Mouse (Mus musculus) cerebellum, postnatal 14 days (tissue): ENCODE measurements around the gene Ltc4s.

Source experiments
- DNase-seq, 2 experiments: peaks; one replicate each; pipeline ENCODE4 v3.0.0; 2021; ENCODE audit warnings: mixed read lengths in 2 of 2

Gene Ltc4s

GRCm38 (mm10) chr11:50194793-50195192, 43.6 kb downstream of the Ltc4s start:
- no peak for DNase-seq

GRCm38 (mm10) chr11:50194070-50194469, 44.3 kb downstream of the Ltc4s start:
- DNase-seq, result no peak

- no peak for DNase-seq
Measured at GRCm38 (mm10) chr11:50192278-50192677, 46.1 kb downstream of the Ltc4s start.

GRCm38 (mm10) chr11:50190362-50190761, 48.1 kb downstream of the Ltc4s start:
- no peak for DNase-seq

- DNase-seq, result no peak
Measured at GRCm38 (mm10) chr11:50188682-50189081, 49.7 kb downstream of the Ltc4s start.
